10 mouse cellular contexts compared by ENCODE assay signal in genomic region chr4:136638890-136639289, GRCm38 (mm10). TPM values are rescaled to one million over a fixed set of nuclear protein-coding genes. Genes with fewer than 3 reads are reported as not detected.
DNase-seq lines count a peak whose midpoint lies in the region; ATAC-seq lines count a peak whose summit lies in the region.
"Had no signal": no experiment of that assay in that cellular context is flagged by ENCODE, and none has a peak within 500 bp of the region (broad histone marks: within the 10 kb centered on the region; RNA-seq: fewer than 3 reads in every experiment).

No protein-coding gene starts in this region.

- WGBS in heart, embryonic 14.5 days, result 11% methylated on average over 10 of the region's 10 CpGs
- 7% methylated on average over 10 of the region's 10 CpGs for WGBS in hindbrain, embryonic 10.5 days
- 3% methylated on average over 10 of the region's 10 CpGs for WGBS in midbrain, embryonic 15.5 days

- no peak overlapping the region for H3K4me3 ChIP-seq in heart, embryonic 14.5 days (ENCODE audit: control insufficient read depth in 1 of 2, insufficient read depth in 1 of 2, low read depth in 1 of 2, low read length in 2 of 2)
- H3K4me3 ChIP-seq in hindbrain, embryonic 10.5 days, result peak overlapping the region; percentile 37
- 0 out of 2 replicates have a peak overlapping the region, but pooled peaks have one; percentile 1 for H3K4me3 ChIP-seq in midbrain, embryonic 15.5 days
- H3K4me3 ChIP-seq: liver, embryonic 13.5 days had no signal

- no peak overlapping the region for H3K9ac ChIP-seq in heart, embryonic 14.5 days (ENCODE audit: low read length)
- H3K9ac ChIP-seq in midbrain, embryonic 15.5 days, result no peak overlapping the region
- H3K9ac ChIP-seq: liver, embryonic 13.5 days had no signal

- no peaks in the 10 kb centered on the region for H3K36me3 ChIP-seq in heart, embryonic 14.5 days (ENCODE audit: control insufficient read depth, insufficient read depth, low read length)
- no peaks in the 10 kb centered on the region for H3K36me3 ChIP-seq in hindbrain, embryonic 10.5 days
- H3K36me3 ChIP-seq in midbrain, embryonic 15.5 days (replicated peaks), result no peaks in the 10 kb centered on the region
- H3K36me3 ChIP-seq: liver, embryonic 13.5 days had no signal

- ATAC-seq in heart, embryonic 14.5 days (ENCODE audit: insufficient number of reproducible peaks, insufficient read depth, low FRiP score, low read depth), result no peak
- ATAC-seq in midbrain, embryonic 15.5 days (replicated peaks), result no peak

- peaks cover 38% of the 10 kb centered on the region for H3K27me3 ChIP-seq in heart, embryonic 14.5 days (ENCODE audit: control insufficient read depth, insufficient read depth, low read length)
- peaks cover 54% of the 10 kb centered on the region for H3K27me3 ChIP-seq in hindbrain, embryonic 10.5 days (ENCODE audit: insufficient read depth, poor library complexity, severe bottlenecking)
- peaks cover 13% of the 10 kb centered on the region; the same call in 1 of the 2 replicates for H3K27me3 ChIP-seq in midbrain, embryonic 15.5 days (replicated peaks)

- DNase-seq in heart, postnatal 10 days, result no peak
- DNase-seq in R1 (ENCODE audit: low read depth, low spot score), result peak; percentile 85
- DNase-seq in hindbrain, embryonic 10.5 days (ENCODE audit: low spot score), result peak; percentile 74
- no peak for DNase-seq in layer of hippocampus, postnatal 10 days (ENCODE audit: low spot score in 2 of 2)
- DNase-seq in left cerebral cortex, adult 8-10 months (ENCODE audit: low spot score in 2 of 2), result no peak
- DNase-seq in spleen, adult 18-20 months, result no peak
- DNase-seq: liver, embryonic 13.5 days; right cerebral cortex, postnatal 25 days had no signal

- H3K9me3 ChIP-seq in heart, embryonic 14.5 days (ENCODE audit: control insufficient read depth, low read length), result no peaks in the 10 kb centered on the region
- peaks cover 7% of the 10 kb centered on the region; the same call in 1 of the 2 replicates for H3K9me3 ChIP-seq in hindbrain, embryonic 10.5 days
- H3K9me3 ChIP-seq in midbrain, embryonic 15.5 days, result no peaks in the 10 kb centered on the region
- H3K9me3 ChIP-seq: liver, embryonic 13.5 days had no signal

- H3K4me2 ChIP-seq in heart, embryonic 14.5 days (ENCODE audit: low read length), result peak overlapping the region; percentile 23; the same call in 1 of the 2 replicates
- H3K4me2 ChIP-seq in midbrain, embryonic 15.5 days, result peak overlapping the region; percentile 80
- H3K4me2 ChIP-seq: liver, embryonic 13.5 days had no signal

- intact Hi-C loops in heart, postnatal 10 days (cut with DNase I), result no loop called here

- peaks cover 4 to 10% of the 10 kb centered on the region in 2 experiments; a peak in 3 of 4 replicates for H3K4me1 ChIP-seq in heart, embryonic 14.5 days (ENCODE audit: control insufficient read depth in 2 of 2, insufficient read depth in 2 of 2, low read length in 2 of 2)
- peaks cover 28% of the 10 kb centered on the region for H3K4me1 ChIP-seq in hindbrain, embryonic 10.5 days (replicated peaks)
- peaks cover 24% of the 10 kb centered on the region for H3K4me1 ChIP-seq in midbrain, embryonic 15.5 days

- H3K27ac ChIP-seq in heart, embryonic 14.5 days (replicated peaks in 1 of 2; ENCODE audit: control insufficient read depth in 1 of 2, insufficient read depth in 1 of 2, low read depth in 2 of 2, low read length in 2 of 2), result no peak overlapping the region
- peak overlapping the region; percentile 82 for H3K27ac ChIP-seq in hindbrain, embryonic 10.5 days
- no peak overlapping the region for H3K27ac ChIP-seq in midbrain, embryonic 15.5 days
- H3K27ac ChIP-seq: liver, embryonic 13.5 days had no signal

RNA-seq across cellular contexts. Expression of gene Lactbl1, which starts 16.5 kb away (rescaled TPM):
- not detected in 2 replicates for polyA plus RNA-seq in heart, embryonic 14.5 days (2014; fragmentation: Nextera tagmentation; extraction: Ambion mirVana)
- total RNA-seq in heart, postnatal 10 days (2021), result not detected
- polyA plus RNA-seq in hindbrain, embryonic 10.5 days (2016; fragmentation: Nextera tagmentation; extraction: Ambion mirVana), result 0.05 TPM in 1 of 2 replicates, not detected in the other
- polyA plus RNA-seq in midbrain, embryonic 15.5 days (2015; fragmentation: Nextera tagmentation; extraction: Ambion mirVana), result 0.10 and 0.11 TPM in 2 replicates
- total RNA-seq in layer of hippocampus, postnatal 10 days (2021), result under 1 TPM in 1 of 2 experiments, not detected in 1; 0.11 TPM
- not detected for total RNA-seq in left cerebral cortex, adult 8-10 months (2022)
- polyA plus RNA-seq: liver, embryonic 13.5 days had no signal

RNA-seq across cellular contexts. Expression of gene Tex46, which starts 28.7 kb away (rescaled TPM):
- polyA plus RNA-seq in heart, embryonic 14.5 days (2014; fragmentation: Nextera tagmentation; extraction: Ambion mirVana), result not detected in 2 replicates
- not detected for total RNA-seq in heart, postnatal 10 days (2021)
- not detected in 2 replicates for polyA plus RNA-seq in hindbrain, embryonic 10.5 days (2016; fragmentation: Nextera tagmentation; extraction: Ambion mirVana)
- not detected in 2 replicates for polyA plus RNA-seq in midbrain, embryonic 15.5 days (2015; fragmentation: Nextera tagmentation; extraction: Ambion mirVana)
- not detected for total RNA-seq in layer of hippocampus, postnatal 10 days (2021)
- total RNA-seq in left cerebral cortex, adult 8-10 months (2022), result not detected
- polyA plus RNA-seq: liver, embryonic 13.5 days had no signal

RNA-seq across cellular contexts. Expression of gene Kdm1a, which starts 36.4 kb away (rescaled TPM):
- 40.0 and 45.9 TPM in 2 replicates for polyA plus RNA-seq in heart, embryonic 14.5 days (2014; fragmentation: Nextera tagmentation; extraction: Ambion mirVana)
- total RNA-seq in heart, postnatal 10 days (2021), result 10 to 100 TPM; 42.9 to 52.6 TPM
- polyA plus RNA-seq in hindbrain, embryonic 10.5 days (2016; fragmentation: Nextera tagmentation; extraction: Ambion mirVana), result 54.6 and 61.0 TPM in 2 replicates
- 69.9 and 70.7 TPM in 2 replicates for polyA plus RNA-seq in midbrain, embryonic 15.5 days (2015; fragmentation: Nextera tagmentation; extraction: Ambion mirVana)
- total RNA-seq in layer of hippocampus, postnatal 10 days (2021), result 100 to 1,000 TPM; 129 to 136 TPM
- 10 to 100 TPM; 85.9 to 94.4 (median 88.5) TPM for total RNA-seq in left cerebral cortex, adult 8-10 months (2022)

Comparison
In these comparisons a context has a peak if more than half of its experiments do, and no peak if none do; other contexts are left out.
1. H3K4me3 ChIP-seq: peak in hindbrain, embryonic 10.5 days (single experiment) and midbrain, embryonic 15.5 days (single experiment); none in heart, embryonic 14.5 days (0 of 2).
2. DNase-seq: peak in R1 (single experiment) and hindbrain, embryonic 10.5 days (single experiment); none in heart, postnatal 10 days (0 of 2), layer of hippocampus, postnatal 10 days (0 of 2), left cerebral cortex, adult 8-10 months (0 of 2) and spleen, adult 18-20 months (0 of 2).